Mouse (Mus musculus): ENCODE data around the gene Tnni3k. TPM values are rescaled to one million over a fixed set of nuclear protein-coding genes. Genes with fewer than 3 reads are reported as not detected.

Gene Tnni3k
- polyA plus RNA-seq (2014; fragmentation: Nextera tagmentation; extraction: Ambion mirVana): 0.08 TPM in 1 of 2 replicates, not detected in the other

GRCm38 (mm10) chr3:155055231-155055916, at the start of gene Tnni3k:
Tnni3k (minus strand) TSS chr3:155055407.
- no peak for ATAC-seq (ENCODE audit: insufficient read depth, low FRiP score, low TSS enrichment)
- Histone ChIP-seq H3K4me2 (ENCODE audit: low read depth) (no peak within 1 kb of the TSS), H3K9me3 (ENCODE audit: control insufficient read depth, low read length) (no peaks in the 10 kb centered on the region), H3K4me3 (ENCODE audit: low read depth, low read length) (no peak within 1 kb of the TSS), H3K4me1 (ENCODE audit: control insufficient read depth, insufficient read depth, low read length) (no peaks in the 10 kb centered on the region), H3K27ac (ENCODE audit: low read depth, low read length) (no peak within 1 kb of the TSS), H3K27me3 (ENCODE audit: control insufficient read depth, insufficient read depth, low read length) (no peaks in the 10 kb centered on the region), H3K9ac (ENCODE audit: low read length) (no peak within 1 kb of the TSS), H3K36me3 (ENCODE audit: control insufficient read depth, insufficient read depth, low read length) (no peaks in the 10 kb centered on the region)
- 79% methylated on average over 6 of the region's 6 CpGs for WGBS
- no peak for DNase-seq (ENCODE audit: low spot score)

GRCm38 (mm10) chr3:155099266-155099665, 44.1 kb upstream of the Tnni3k start:
- Histone ChIP-seq H3K27me3 (ENCODE audit: control insufficient read depth, insufficient read depth, low read length) (no peaks in the 10 kb centered on the region), H3K9me3 (ENCODE audit: control insufficient read depth, low read length) (no peaks in the 10 kb centered on the region), H3K4me2 (ENCODE audit: low read depth) (no peak overlapping the region), H3K4me3 (ENCODE audit: low read depth, low read length) (no peak overlapping the region), H3K27ac (ENCODE audit: low read depth, low read length) (no peak overlapping the region), H3K9ac (ENCODE audit: low read length) (no peak overlapping the region), H3K4me1 (ENCODE audit: control insufficient read depth, insufficient read depth, low read length) (no peaks in the 10 kb centered on the region), H3K36me3 (ENCODE audit: control insufficient read depth, insufficient read depth, low read length) (no peaks in the 10 kb centered on the region)
- DNase-seq (ENCODE audit: low spot score): no peak
- ATAC-seq (ENCODE audit: insufficient read depth, low FRiP score, low TSS enrichment): no peak
- WGBS: 93% methylated on average over 1 of the region's 1 CpGs

GRCm38 (mm10) chr3:155093116-155093956, 38.1 kb upstream of the Tnni3k start, which contains the start of the genes Fpgt and Lrriq3:
Fpgt (minus strand) TSS chr3:155093403.
Lrriq3 (plus strand) TSS chr3:155093434.
- peak within 1 kb of the TSS; percentile 61 for H3K4me2 ChIP-seq (ENCODE audit: low read depth)
- H3K9ac ChIP-seq (ENCODE audit: low read length): peak within 1 kb of the TSS; percentile 76
- DNase-seq (ENCODE audit: low spot score) (peak; percentile 94), ATAC-seq (ENCODE audit: insufficient read depth, low FRiP score, low TSS enrichment) (peak; percentile 98)
- peak within 1 kb of the TSS; percentile 63 for H3K27ac ChIP-seq (ENCODE audit: low read depth, low read length)
- no peaks in the 10 kb centered on the region for H3K27me3 ChIP-seq (ENCODE audit: control insufficient read depth, insufficient read depth, low read length)
- peak within 1 kb of the TSS; percentile 67 for H3K4me3 ChIP-seq (ENCODE audit: low read depth, low read length)
- WGBS: under 1% methylated on average over 31 of the region's 47 CpGs
- H3K9me3 ChIP-seq (ENCODE audit: control insufficient read depth, low read length): no peaks in the 10 kb centered on the region
- H3K4me1 ChIP-seq (ENCODE audit: control insufficient read depth, insufficient read depth, low read length): peaks cover 2% of the 10 kb centered on the region; the same call in 1 of the 2 replicates
- no peaks in the 10 kb centered on the region for H3K36me3 ChIP-seq (ENCODE audit: control insufficient read depth, insufficient read depth, low read length)

GRCm38 (mm10) chr3:155092081-155092480, 36.9 kb upstream of the Tnni3k start:
- DNase-seq (ENCODE audit: low spot score) (no peak), ATAC-seq (ENCODE audit: insufficient read depth, low FRiP score, low TSS enrichment) (no peak)
- peak overlapping the region; percentile 67; the same call in 1 of the 2 replicates for H3K4me3 ChIP-seq (ENCODE audit: low read depth, low read length)
- no peaks in the 10 kb centered on the region for H3K9me3 ChIP-seq (ENCODE audit: control insufficient read depth, low read length)
- no peak overlapping the region for H3K9ac ChIP-seq (ENCODE audit: low read length)
- H3K4me2 ChIP-seq (ENCODE audit: low read depth): peak overlapping the region; percentile 60
- peaks cover 2% of the 10 kb centered on the region; the same call in 1 of the 2 replicates for H3K4me1 ChIP-seq (ENCODE audit: control insufficient read depth, insufficient read depth, low read length)
- no peaks in the 10 kb centered on the region for H3K27me3 ChIP-seq (ENCODE audit: control insufficient read depth, insufficient read depth, low read length)
- H3K36me3 ChIP-seq (ENCODE audit: control insufficient read depth, insufficient read depth, low read length): no peaks in the 10 kb centered on the region
- WGBS: 94% methylated on average over 6 of the region's 6 CpGs
- no peak overlapping the region for H3K27ac ChIP-seq (ENCODE audit: low read depth, low read length)

- Histone ChIP-seq H3K4me3 (ENCODE audit: low read depth, low read length) (no peak overlapping the region), H3K27me3 (ENCODE audit: control insufficient read depth, insufficient read depth, low read length) (no peaks in the 10 kb centered on the region), H3K27ac (ENCODE audit: low read depth, low read length) (no peak overlapping the region), H3K4me2 (ENCODE audit: low read depth) (no peak overlapping the region), H3K9ac (ENCODE audit: low read length) (no peak overlapping the region), H3K4me1 (ENCODE audit: control insufficient read depth, insufficient read depth, low read length) (no peaks in the 10 kb centered on the region), H3K36me3 (ENCODE audit: control insufficient read depth, insufficient read depth, low read length) (no peaks in the 10 kb centered on the region), H3K9me3 (ENCODE audit: control insufficient read depth, low read length) (no peaks in the 10 kb centered on the region)
- DNase-seq (ENCODE audit: low spot score) (no peak), ATAC-seq (ENCODE audit: insufficient read depth, low FRiP score, low TSS enrichment) (no peak)
- 85% methylated on average over 4 of the region's 4 CpGs for WGBS
Measured at GRCm38 (mm10) chr3:155077908-155078307, 22.7 kb upstream of the Tnni3k start.

- no peak for ATAC-seq (ENCODE audit: insufficient read depth, low FRiP score, low TSS enrichment)
- H3K4me2 ChIP-seq (ENCODE audit: low read depth): no peak overlapping the region
- no peak overlapping the region for H3K4me3 ChIP-seq (ENCODE audit: low read depth, low read length)
- H3K9me3 ChIP-seq (ENCODE audit: control insufficient read depth, low read length): no peaks in the 10 kb centered on the region
- H3K36me3 ChIP-seq (ENCODE audit: control insufficient read depth, insufficient read depth, low read length): no peaks in the 10 kb centered on the region
- no peak overlapping the region for H3K27ac ChIP-seq (ENCODE audit: low read depth, low read length)
- DNase-seq (ENCODE audit: low spot score): no peak
- no peak overlapping the region for H3K9ac ChIP-seq (ENCODE audit: low read length)
- no peaks in the 10 kb centered on the region for H3K27me3 ChIP-seq (ENCODE audit: control insufficient read depth, insufficient read depth, low read length)
- H3K4me1 ChIP-seq (ENCODE audit: control insufficient read depth, insufficient read depth, low read length): no peaks in the 10 kb centered on the region
Measured at GRCm38 (mm10) chr3:155059449-155059822, 4.2 kb upstream of the Tnni3k start.

GRCm38 (mm10) chr3:155058800-155059448, 3.7 kb upstream of the Tnni3k start:
- no peak overlapping the region for H3K4me2 ChIP-seq (ENCODE audit: low read depth)
- H3K9ac ChIP-seq (ENCODE audit: low read length): no peak overlapping the region
- no peaks in the 10 kb centered on the region for H3K4me1 ChIP-seq (ENCODE audit: control insufficient read depth, insufficient read depth, low read length)
- H3K36me3 ChIP-seq (ENCODE audit: control insufficient read depth, insufficient read depth, low read length): no peaks in the 10 kb centered on the region
- WGBS: 83% methylated on average over 6 of the region's 6 CpGs
- DNase-seq (ENCODE audit: low spot score): no peak
- no peak overlapping the region for H3K27ac ChIP-seq (ENCODE audit: low read depth, low read length)
- H3K4me3 ChIP-seq (ENCODE audit: low read depth, low read length): no peak overlapping the region
- no peaks in the 10 kb centered on the region for H3K27me3 ChIP-seq (ENCODE audit: control insufficient read depth, insufficient read depth, low read length)
- ATAC-seq (ENCODE audit: insufficient read depth, low FRiP score, low TSS enrichment): no peak
- no peaks in the 10 kb centered on the region for H3K9me3 ChIP-seq (ENCODE audit: control insufficient read depth, low read length)

GRCm38 (mm10) chr3:155057566-155057965, 2.4 kb upstream of the Tnni3k start:
- H3K4me3 ChIP-seq (ENCODE audit: low read depth, low read length): no peak overlapping the region
- ATAC-seq (ENCODE audit: insufficient read depth, low FRiP score, low TSS enrichment) (no peak), DNase-seq (ENCODE audit: low spot score) (no peak)
- H3K27ac ChIP-seq (ENCODE audit: low read depth, low read length): no peak overlapping the region
- H3K4me2 ChIP-seq (ENCODE audit: low read depth): no peak overlapping the region
- no peaks in the 10 kb centered on the region for H3K4me1 ChIP-seq (ENCODE audit: control insufficient read depth, insufficient read depth, low read length)
- no peak overlapping the region for H3K9ac ChIP-seq (ENCODE audit: low read length)
- H3K36me3 ChIP-seq (ENCODE audit: control insufficient read depth, insufficient read depth, low read length): no peaks in the 10 kb centered on the region
- no peaks in the 10 kb centered on the region for H3K9me3 ChIP-seq (ENCODE audit: control insufficient read depth, low read length)
- H3K27me3 ChIP-seq (ENCODE audit: control insufficient read depth, insufficient read depth, low read length): no peaks in the 10 kb centered on the region
